Comparison of ENCODE assay signal across 17 mouse cellular contexts in genomic region chr14:58939086-58939485, GRCm38 (mm10).
DNase-seq lines count a peak whose midpoint lies in the region; ATAC-seq and TF ChIP-seq lines count a peak whose summit lies in the region.
"Had no signal": no experiment of that assay in that cellular context is flagged by ENCODE, and none has a peak within 500 bp of the region (broad histone marks: within the 10 kb centered on the region; RNA-seq: fewer than 3 reads in every experiment).

No protein-coding gene starts in this region.

- TF ChIP-seq POLR2A in cerebellum, adult 2 months (IDR thresholded peaks at IDR 0.05; ENCODE audit: borderline replicate concordance, insufficient read depth, low read length): no peak

- H3K4me3 ChIP-seq in embryonic facial prominence, embryonic 13.5 days: no peak overlapping the region
- H3K4me3 ChIP-seq in embryonic facial prominence, embryonic 10.5 days: no peak overlapping the region
- no peak overlapping the region for H3K4me3 ChIP-seq in midbrain, postnatal 0 days (ENCODE audit: low read depth, low read length)
- H3K4me3 ChIP-seq in midbrain, embryonic 13.5 days (replicated peaks): no peak overlapping the region
- H3K4me3 ChIP-seq in cerebellum, adult 2 months (replicated peaks; ENCODE audit: insufficient read depth, low read depth, low read length): no peak overlapping the region
- H3K4me3 ChIP-seq in embryonic facial prominence, embryonic 15.5 days (replicated peaks): no peak overlapping the region
- H3K4me3 ChIP-seq: heart, embryonic 12.5 days; liver, embryonic 13.5 days; midbrain, embryonic 12.5 days had no signal

- no peak overlapping the region; the same call in 1 of the 2 replicates for H3K27ac ChIP-seq in embryonic facial prominence, embryonic 13.5 days
- no peak overlapping the region for H3K27ac ChIP-seq in embryonic facial prominence, embryonic 10.5 days (replicated peaks)
- H3K27ac ChIP-seq in midbrain, postnatal 0 days (ENCODE audit: low read depth, low read length): no peak overlapping the region
- H3K27ac ChIP-seq in midbrain, embryonic 13.5 days: no peak overlapping the region
- H3K27ac ChIP-seq in cerebellum, adult 2 months (ENCODE audit: insufficient read depth, low read length): peak overlapping the region; percentile 99; the same call in 1 of the 2 replicates
- no peak overlapping the region for H3K27ac ChIP-seq in embryonic facial prominence, embryonic 15.5 days (replicated peaks)
- H3K27ac ChIP-seq: liver, embryonic 13.5 days; midbrain, embryonic 12.5 days had no signal

- no peaks in the 10 kb centered on the region for H3K9me3 ChIP-seq in embryonic facial prominence, embryonic 13.5 days
- H3K9me3 ChIP-seq in embryonic facial prominence, embryonic 10.5 days: no peaks in the 10 kb centered on the region
- no peaks in the 10 kb centered on the region for H3K9me3 ChIP-seq in midbrain, postnatal 0 days (ENCODE audit: low read length)
- H3K9me3 ChIP-seq in midbrain, embryonic 13.5 days: no peaks in the 10 kb centered on the region
- no peaks in the 10 kb centered on the region for H3K9me3 ChIP-seq in embryonic facial prominence, embryonic 15.5 days (replicated peaks)
- H3K9me3 ChIP-seq: heart, embryonic 12.5 days; liver, embryonic 13.5 days; midbrain, embryonic 12.5 days had no signal

- no peaks in the 10 kb centered on the region for H3K36me3 ChIP-seq in embryonic facial prominence, embryonic 13.5 days
- no peaks in the 10 kb centered on the region for H3K36me3 ChIP-seq in embryonic facial prominence, embryonic 10.5 days (replicated peaks)
- H3K36me3 ChIP-seq in midbrain, postnatal 0 days (ENCODE audit: insufficient read depth, low read length): no peaks in the 10 kb centered on the region
- no peaks in the 10 kb centered on the region for H3K36me3 ChIP-seq in midbrain, embryonic 13.5 days
- no peaks in the 10 kb centered on the region for H3K36me3 ChIP-seq in embryonic facial prominence, embryonic 15.5 days
- H3K36me3 ChIP-seq: heart, embryonic 12.5 days; liver, embryonic 13.5 days; midbrain, embryonic 12.5 days had no signal

- TF ChIP-seq CTCF in midbrain, postnatal 0 days (IDR thresholded peaks at IDR 0.05): no peak
- no peak for TF ChIP-seq CTCF in cerebellum, adult 2 months (IDR thresholded peaks at IDR 0.05; ENCODE audit: borderline replicate concordance, insufficient read depth, low read depth, low read length)

- H3K9ac ChIP-seq in embryonic facial prominence, embryonic 13.5 days: no peak overlapping the region
- H3K9ac ChIP-seq in midbrain, postnatal 0 days (replicated peaks; ENCODE audit: low read length, poor library complexity, severe bottlenecking): no peak overlapping the region
- H3K9ac ChIP-seq in midbrain, embryonic 13.5 days (replicated peaks): no peak overlapping the region
- H3K9ac ChIP-seq in embryonic facial prominence, embryonic 15.5 days: no peak overlapping the region
- H3K9ac ChIP-seq: heart, embryonic 12.5 days; liver, embryonic 13.5 days; midbrain, embryonic 12.5 days had no signal

- H3K4me1 ChIP-seq in embryonic facial prominence, embryonic 13.5 days: 0 out of 2 replicates have a peak, but pooled peaks cover 7% of the 10 kb centered on the region
- peaks cover 19% of the 10 kb centered on the region for H3K4me1 ChIP-seq in embryonic facial prominence, embryonic 10.5 days
- H3K4me1 ChIP-seq in midbrain, postnatal 0 days (ENCODE audit: insufficient read depth, low read length): no peaks in the 10 kb centered on the region
- peaks cover 20% of the 10 kb centered on the region for H3K4me1 ChIP-seq in midbrain, embryonic 13.5 days (replicated peaks)
- H3K4me1 ChIP-seq in cerebellum, adult 2 months (ENCODE audit: control insufficient read depth, insufficient read depth, low read length): peaks cover 20% of the 10 kb centered on the region
- H3K4me1 ChIP-seq in embryonic facial prominence, embryonic 15.5 days: no peaks in the 10 kb centered on the region
- H3K4me1 ChIP-seq: heart, embryonic 12.5 days; liver, embryonic 13.5 days had no signal

- DNase-seq in embryonic facial prominence, embryonic 10.5 days (ENCODE audit: low spot score): no peak
- peak; percentile 21 for DNase-seq in midbrain, postnatal 0 days (ENCODE audit: low spot score)
- peak; percentile 88 to 97 for DNase-seq in cerebellum, adult 2 months
- DNase-seq: heart, postnatal 4 days; liver, embryonic 13.5 days; lung, postnatal 14 days; right cerebral cortex, postnatal 4 days; thymus, adult 2 months had no signal

- no peaks in the 10 kb centered on the region for H3K27me3 ChIP-seq in embryonic facial prominence, embryonic 13.5 days
- no peaks in the 10 kb centered on the region for H3K27me3 ChIP-seq in embryonic facial prominence, embryonic 10.5 days (replicated peaks; ENCODE audit: low read depth, poor library complexity, severe bottlenecking)
- no peaks in the 10 kb centered on the region for H3K27me3 ChIP-seq in midbrain, postnatal 0 days (ENCODE audit: insufficient read depth, low read length)
- no peaks in the 10 kb centered on the region for H3K27me3 ChIP-seq in midbrain, embryonic 13.5 days
- H3K27me3 ChIP-seq in cerebellum, adult 2 months (ENCODE audit: control insufficient read depth, insufficient read depth, low read length): no peaks in the 10 kb centered on the region
- H3K27me3 ChIP-seq in embryonic facial prominence, embryonic 15.5 days: no peaks in the 10 kb centered on the region
- H3K27me3 ChIP-seq: heart, embryonic 12.5 days; liver, embryonic 13.5 days; midbrain, embryonic 12.5 days; Patski had no signal

- 0 out of 2 replicates have a peak, but pooled peaks have one; percentile 32 for ATAC-seq in embryonic facial prominence, embryonic 13.5 days (ENCODE audit: insufficient number of reproducible peaks, insufficient read depth, low FRiP score, low TSS enrichment, low read depth)
- no peak for ATAC-seq in midbrain, postnatal 0 days (ENCODE audit: low FRiP score)
- no peak for ATAC-seq in midbrain, embryonic 13.5 days
- ATAC-seq in embryonic facial prominence, embryonic 15.5 days (ENCODE audit: insufficient number of reproducible peaks, low FRiP score, low TSS enrichment, low read depth): peak; percentile 75
- no peak for ATAC-seq in erythroblast, adult 5-6 weeks (replicated peaks; ENCODE audit: low FRiP score, poor library complexity, severe bottlenecking)
- ATAC-seq in megakaryocyte progenitor cell, adult 5-6 weeks (replicated peaks; ENCODE audit: poor library complexity): no peak
- ATAC-seq: inflammation-experienced regulatory T-cells, adult 6 months; Patski had no signal

- WGBS in embryonic facial prominence, embryonic 13.5 days: 80% methylated on average over 1 of the region's 1 CpGs
- 77% methylated on average over 1 of the region's 1 CpGs for WGBS in embryonic facial prominence, embryonic 10.5 days
- WGBS in midbrain, postnatal 0 days: 81% methylated on average over 1 of the region's 1 CpGs
- WGBS in midbrain, embryonic 13.5 days: 91% methylated on average over 1 of the region's 1 CpGs
- WGBS in cerebellum, adult 2 months: 10% methylated on average over 1 of the region's 1 CpGs
- 80% methylated on average over 1 of the region's 1 CpGs for WGBS in embryonic facial prominence, embryonic 15.5 days

- no peak overlapping the region for H3K4me2 ChIP-seq in embryonic facial prominence, embryonic 13.5 days
- no peak overlapping the region for H3K4me2 ChIP-seq in midbrain, postnatal 0 days (ENCODE audit: low read depth, low read length, poor library complexity, severe bottlenecking)
- no peak overlapping the region for H3K4me2 ChIP-seq in midbrain, embryonic 13.5 days (replicated peaks)
- H3K4me2 ChIP-seq in embryonic facial prominence, embryonic 15.5 days (replicated peaks): no peak overlapping the region
- H3K4me2 ChIP-seq: heart, embryonic 12.5 days; liver, embryonic 13.5 days; midbrain, embryonic 12.5 days had no signal

Comparison
In these comparisons a context has a peak if more than half of its experiments do, and no peak if none do; other contexts are left out.
1. ATAC-seq: peak in embryonic facial prominence, embryonic 13.5 days (single experiment) and embryonic facial prominence, embryonic 15.5 days (single experiment); none in midbrain, postnatal 0 days (single experiment), midbrain, embryonic 13.5 days (single experiment), erythroblast, adult 5-6 weeks (single experiment) and megakaryocyte progenitor cell, adult 5-6 weeks (single experiment).